29 mouse cellular contexts compared by ENCODE assay signal in the genomic region with DNA sequence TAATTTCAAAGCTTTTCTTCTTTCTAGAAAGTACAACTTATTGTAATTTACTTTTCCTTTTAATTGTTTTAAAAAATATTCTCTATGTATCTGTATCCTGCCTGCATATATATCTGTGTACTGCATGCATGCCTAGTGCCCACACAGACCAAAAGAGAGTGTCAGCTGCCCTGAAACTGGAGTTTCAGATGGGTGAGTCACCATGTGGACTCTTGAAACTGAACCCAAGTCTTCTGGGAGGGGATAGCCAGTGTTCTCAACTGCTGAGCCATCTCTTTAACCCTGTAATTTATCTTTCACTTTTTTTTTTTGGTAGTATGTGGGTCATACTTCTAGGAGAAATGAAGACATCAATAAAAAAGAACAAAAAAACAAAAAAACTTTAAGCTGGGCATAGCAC. TPM values are rescaled to one million over a fixed set of nuclear protein-coding genes. Genes with fewer than 3 reads are reported as not detected.
DNase-seq lines count a peak whose midpoint lies in the region; ATAC-seq and TF ChIP-seq lines count a peak whose summit lies in the region.
"Had no signal": no experiment of that assay in that cellular context is flagged by ENCODE, and none has a peak within 500 bp of the region (broad histone marks: within the 10 kb centered on the region; RNA-seq: fewer than 3 reads in every experiment).

No protein-coding gene starts in this region.

- peaks cover 0 to 3% of the 10 kb centered on the region in 2 experiments; a peak in 1 of 4 replicates for H3K4me1 ChIP-seq in CH12.LX (ENCODE audit: control insufficient read depth in 1 of 2, insufficient read depth in 2 of 2)
- H3K4me1 ChIP-seq: embryonic facial prominence, embryonic 10.5 days had no signal

- H3ac ChIP-seq in myocyte (ENCODE audit: control insufficient read depth, insufficient read length): no peak overlapping the region

- H3K27me3 ChIP-seq in CH12.LX (replicated peaks): no peaks in the 10 kb centered on the region
- H3K27me3 ChIP-seq in myocyte (ENCODE audit: control insufficient read depth, insufficient read depth, insufficient read length): no peaks in the 10 kb centered on the region
- H3K27me3 ChIP-seq: embryonic facial prominence, embryonic 13.5 days; forebrain, embryonic 12.5 days; forebrain, embryonic 15.5 days; heart, embryonic 12.5 days; heart, embryonic 15.5 days; hindbrain, embryonic 13.5 days; intestine, embryonic 15.5 days had no signal

- H3K9ac ChIP-seq in CH12.LX (ENCODE audit: insufficient read depth, low read depth): no peak overlapping the region
- H3K9ac ChIP-seq: embryonic facial prominence, embryonic 13.5 days; forebrain, embryonic 12.5 days; forebrain, embryonic 15.5 days; heart, embryonic 12.5 days; heart, embryonic 15.5 days; hindbrain, embryonic 13.5 days; intestine, embryonic 15.5 days had no signal

- peak overlapping the region; percentile 88 for H3K27ac ChIP-seq in gastrocnemius, adult 2 months
- no peak overlapping the region for H3K27ac ChIP-seq in CH12.LX (ENCODE audit: insufficient read depth, low read depth)
- H3K27ac ChIP-seq: embryonic facial prominence, embryonic 10.5 days; embryonic facial prominence, embryonic 13.5 days; forebrain, embryonic 12.5 days; forebrain, embryonic 15.5 days; heart, embryonic 15.5 days; hindbrain, embryonic 10.5 days; hindbrain, embryonic 13.5 days; intestine, embryonic 15.5 days had no signal

- no peak for TF ChIP-seq CTCF in gastrocnemius, adult 2 months (IDR thresholded peaks at IDR 0.05)
- no peak for TF ChIP-seq CTCF in CH12.LX (conservative IDR thresholded peaks at IDR 0.05 in 1 of 2, IDR thresholded peaks at IDR 0.05 in 1 of 2; ENCODE audit: low read depth in 2 of 2, low read length in 2 of 2)

- H3K36me3 ChIP-seq in CH12.LX (replicated peaks in 1 of 2; ENCODE audit: control insufficient read depth in 1 of 2, insufficient read depth in 1 of 2, low read length in 1 of 2) (peaks cover 0 to 5% of the 10 kb centered on the region in 2 experiments), myocyte (ENCODE audit: control insufficient read depth, insufficient read depth) (no peaks in the 10 kb centered on the region)
- H3K36me3 ChIP-seq: embryonic facial prominence, embryonic 10.5 days; forebrain, embryonic 12.5 days; forebrain, embryonic 15.5 days; heart, embryonic 15.5 days; hindbrain, embryonic 10.5 days; intestine, embryonic 15.5 days had no signal

- in situ Hi-C loops in CH12.LX (cut with MboI; ENCODE audit: low pct_ligation_motif_present, low pct_unique_long_range_greater_than_20kb, low sequenced_read_pairs): no loop called here

- TF ChIP-seq RAD21 in CH12.LX (IDR thresholded peaks at IDR 0.05; ENCODE audit: low read depth, low read length): no peak

- H3K4me2 ChIP-seq in CH12.LX (ENCODE audit: insufficient read depth, low read depth, poor library complexity, severe bottlenecking) (no peak overlapping the region), myocyte (ENCODE audit: low read depth) (peak overlapping the region; percentile 72)
- H3K4me2 ChIP-seq: embryonic facial prominence, embryonic 13.5 days; forebrain, embryonic 12.5 days; forebrain, embryonic 15.5 days; heart, embryonic 12.5 days; heart, embryonic 15.5 days; hindbrain, embryonic 13.5 days; intestine, embryonic 15.5 days had no signal

- no peak for DNase-seq in gastrocnemius, adult 2 months
- DNase-seq in gastrocnemius, adult 8-10 months (ENCODE audit: low spot score in 2 of 2): no peak
- DNase-seq in 3T3-L1 (ENCODE audit: low read depth, low spot score) (peak; percentile 79), CH12.LX (ENCODE audit: extremely low read depth) (no peak)
- DNase-seq in layer of hippocampus, adult 9-11 months: no peak
- DNase-seq: adrenal gland, postnatal 25 days; cerebellum, adult 11-12 months; cerebellum, adult 8-10 months; cerebellum, postnatal 10 days; cerebellum, postnatal 36 days; embryo, embryonic 11 days; gastrocnemius, postnatal 14 days; heart, adult 11 months; heart, postnatal 10 days; heart, postnatal 36 days had no signal

- no peaks in the 10 kb centered on the region for H3K9me3 ChIP-seq in CH12.LX (replicated peaks; ENCODE audit: low read length)
- H3K9me3 ChIP-seq: embryonic facial prominence, embryonic 10.5 days; embryonic facial prominence, embryonic 13.5 days; forebrain, embryonic 12.5 days; forebrain, embryonic 15.5 days; G1E; heart, embryonic 12.5 days; heart, embryonic 15.5 days; hindbrain, embryonic 10.5 days; hindbrain, embryonic 13.5 days; intestine, embryonic 15.5 days had no signal

- peak; percentile 73 for TF ChIP-seq EP300 in CH12.LX (IDR thresholded peaks at IDR 0.05; ENCODE audit: low read length)

- TF ChIP-seq POLR2A in CH12.LX (IDR thresholded peaks at IDR 0.05; ENCODE audit: low read depth, low read length): no peak
- no peak for TF ChIP-seq POLR2A in myocyte (IDR thresholded peaks at IDR 0.05; ENCODE audit: insufficient read length, low read depth)

- no peak for ATAC-seq in activated CD4-positive, CD25-positive, alpha-beta regulatory T cell, adult 4 months
- ATAC-seq: forebrain, embryonic 15.5 days; hindbrain, embryonic 16.5 days; intestine, embryonic 15.5 days had no signal

- H3K79me2 ChIP-seq in CH12.LX (replicated peaks; ENCODE audit: control insufficient read depth, extremely low read depth, insufficient read depth, poor library complexity, severe bottlenecking) (no peaks in the 10 kb centered on the region), myocyte (ENCODE audit: control insufficient read depth, insufficient read depth) (peaks cover 10% of the 10 kb centered on the region)

- intact Hi-C loops in gastrocnemius, adult 2 months (cut with DNase I): no loop called here

- H3K4me3 ChIP-seq in gastrocnemius, adult 2 months: no peak overlapping the region
- H3K4me3 ChIP-seq in CH12.LX (replicated peaks in 1 of 3; ENCODE audit: low read depth in 2 of 3, low read length in 2 of 3, poor library complexity in 1 of 3) (no peak overlapping the region), myocyte (no peak overlapping the region)
- H3K4me3 ChIP-seq: embryonic facial prominence, embryonic 10.5 days; embryonic facial prominence, embryonic 13.5 days; erythroblast, embryonic 14.5 days; forebrain, embryonic 12.5 days; forebrain, embryonic 15.5 days; heart, embryonic 12.5 days; heart, embryonic 15.5 days; hindbrain, embryonic 10.5 days; hindbrain, embryonic 13.5 days; intestine, embryonic 15.5 days had no signal

- dilution Hi-C loops in CH12.LX (cut with MboI; ENCODE audit: extremely low pct_ligation_motif_present, extremely low pct_unique_long_range_greater_than_20kb, low sequenced_read_pairs): no loop called here

TF ChIP-seq in CH12.LX, 34 proteins besides CTCF, POLR2A, EP300 and RAD21 (continues in another document):
- TF ChIP-seq ZC3H11A (IDR thresholded peaks at IDR 0.05; ENCODE audit: low read depth, low read length) (no peak), MAX (IDR thresholded peaks at IDR 0.05; ENCODE audit: low read length) (peak; percentile 55; the same call in 1 of the 2 replicates), ZNF384 (IDR thresholded peaks at IDR 0.05; ENCODE audit: low read depth, low read length) (peak; percentile 53; the same call in 1 of the 2 replicates), E2F4 (IDR thresholded peaks at IDR 0.05; ENCODE audit: insufficient replicate concordance, low read depth, low read length) (no peak), ZKSCAN1 (IDR thresholded peaks at IDR 0.05; ENCODE audit: borderline replicate concordance, low read depth, low read length) (no peak), ZMIZ1 (IDR thresholded peaks at IDR 0.05; ENCODE audit: low read depth, low read length) (no peak), POLR2AphosphoS2 (IDR thresholded peaks at IDR 0.05; ENCODE audit: low read depth, low read length) (no peak), TBP (conservative IDR thresholded peaks at IDR 0.05; ENCODE audit: low read depth, low read length) (no peak), MXI1 (IDR thresholded peaks at IDR 0.05; ENCODE audit: low read depth, low read length) (peak; percentile 87), MAZ (IDR thresholded peaks at IDR 0.05; ENCODE audit: low read depth, low read length) (no peak), GABPA (IDR thresholded peaks at IDR 0.05; ENCODE audit: insufficient replicate concordance, low read depth, low read length) (no peak)

TF ChIP-seq in myocyte, 11 proteins besides CTCF, POLR2A, EP300 and RAD21:
- peak in 1 of 3 experiments; percentile 16 for TF ChIP-seq MYOG (IDR thresholded peaks at IDR 0.05; ENCODE audit: control insufficient read depth in 1 of 3, insufficient read depth in 1 of 3, insufficient read length in 2 of 3, low read depth in 2 of 3)
- no peak for TF ChIP-seq CEBPB (IDR thresholded peaks at IDR 0.05; ENCODE audit: insufficient read depth, poor library complexity, severe bottlenecking)
- peak in 2 of 3 experiments; percentile 8 to 11 for TF ChIP-seq MYOD1 (IDR thresholded peaks at IDR 0.05; ENCODE audit: control insufficient read depth in 1 of 3, insufficient read length in 2 of 3, low read depth in 2 of 3)

RNA-seq across cellular contexts. Expression of gene Tom1l2, which starts 29.0 kb away (rescaled TPM):
- 10 to 100 TPM; 63.7 to 63.9 TPM for total RNA-seq in gastrocnemius, adult 2 months (2021)
- total RNA-seq in gastrocnemius, adult 8-10 months (2022): 10 to 100 TPM; 61.0 to 68.8 (median 65.7) TPM
- total RNA-seq in CH12.LX (2012; rRNA removed) (7.5 and 10.4 TPM in 2 replicates), CH12.LX (2014; rRNA removed) (3.5 and 4.8 TPM in 2 replicates)
- polyA plus RNA-seq in CH12.LX (2012; ENCODE audit: insufficient read length, low read depth) (8.7 and 10.4 TPM in 2 replicates), myocyte (2012; fragmentation: generic; extraction: Trizol) (27.4 TPM)
- polyA plus RNA-seq in activated CD4-positive, CD25-positive, alpha-beta regulatory T cell, adult 4 months (2017; shearing (Covaris generic)): 10 to 100 TPM; 15.2 to 20.8 TPM

RNA-seq across cellular contexts. Expression of gene Drc3, which starts 29.4 kb away (rescaled TPM):
- total RNA-seq in gastrocnemius, adult 2 months (2021): 1 to 10 TPM in 1 of 2 experiments, under 1 TPM in 1; 0.87 to 1.0 TPM
- 1 to 10 TPM; 1.1 to 1.4 (median 1.1) TPM for total RNA-seq in gastrocnemius, adult 8-10 months (2022)
- total RNA-seq in CH12.LX (2012; rRNA removed): 2.2 and 3.9 TPM in 2 replicates
- 1.7 and 1.9 TPM in 2 replicates for total RNA-seq in CH12.LX (2014; rRNA removed)
- 0.93 and 1.4 TPM in 2 replicates for polyA plus RNA-seq in CH12.LX (2012; ENCODE audit: insufficient read length, low read depth)
- polyA plus RNA-seq in myocyte (2012; fragmentation: generic; extraction: Trizol): 0.08 TPM
- under 1 TPM; 0.22 to 0.34 TPM for polyA plus RNA-seq in activated CD4-positive, CD25-positive, alpha-beta regulatory T cell, adult 4 months (2017; shearing (Covaris generic))
- polyA plus RNA-seq: erythroblast, embryonic 14.5 days had no signal

Comparison
In these comparisons a context has a peak if more than half of its experiments do, and no peak if none do; other contexts are left out.
1. RNA of gene Tom1l2, which starts 29.0 kb away (total RNA-seq): 61.0 to 68.8 TPM in gastrocnemius, adult 8-10 months and 63.7 to 63.9 TPM in gastrocnemius, adult 2 months; 3.5 to 10.4 TPM in CH12.LX; every median in the first group is over 4 times any median in the second.